Mouse (Mus musculus): ENCODE data around the gene Smyd1. TPM values are rescaled to one million over a fixed set of nuclear protein-coding genes. Genes with fewer than 3 reads are reported as not detected.

Smyd1 gene
- polyA plus RNA-seq, 1 experiment: 0.85 TPM

GRCm38 (mm10) chr6:71235944-71236343 is 86.1 kb downstream of the Smyd1 start:
- no peak for DNase-seq (ENCODE audit: low read depth)
- no peak for TF ChIP-seq POLR2A (IDR thresholded peaks at IDR 0.05; ENCODE audit: borderline replicate concordance, extremely low read depth, insufficient read depth, insufficient read length, poor library complexity, severe bottlenecking)
- no peak for TF ChIP-seq CTCF (IDR thresholded peaks at IDR 0.05; ENCODE audit: borderline replicate concordance, extremely low read depth, insufficient read depth, insufficient read length)

GRCm38 (mm10) chr6:71235121-71235520 is 86.9 kb downstream of the Smyd1 start:
- TF ChIP-seq POLR2A (IDR thresholded peaks at IDR 0.05; ENCODE audit: borderline replicate concordance, extremely low read depth, insufficient read depth, insufficient read length, poor library complexity, severe bottlenecking) (no peak), CTCF (IDR thresholded peaks at IDR 0.05; ENCODE audit: borderline replicate concordance, extremely low read depth, insufficient read depth, insufficient read length) (no peak)
- DNase-seq (ENCODE audit: low read depth): no peak

- DNase-seq (ENCODE audit: low read depth): peak; percentile 9
- TF ChIP-seq CTCF (IDR thresholded peaks at IDR 0.05; ENCODE audit: borderline replicate concordance, extremely low read depth, insufficient read depth, insufficient read length): no peak
- no peak for TF ChIP-seq POLR2A (IDR thresholded peaks at IDR 0.05; ENCODE audit: borderline replicate concordance, extremely low read depth, insufficient read depth, insufficient read length, poor library complexity, severe bottlenecking)
Observed at GRCm38 (mm10) chr6:71227157-71227770, 94.8 kb downstream of the Smyd1 start.

- no peak for TF ChIP-seq CTCF (IDR thresholded peaks at IDR 0.05; ENCODE audit: borderline replicate concordance, extremely low read depth, insufficient read depth, insufficient read length)
- no peak for TF ChIP-seq POLR2A (IDR thresholded peaks at IDR 0.05; ENCODE audit: borderline replicate concordance, extremely low read depth, insufficient read depth, insufficient read length, poor library complexity, severe bottlenecking)
- DNase-seq (ENCODE audit: low read depth): peak; percentile 11
Observed at GRCm38 (mm10) chr6:71226544-71226943, 95.5 kb downstream of the Smyd1 start.

- DNase-seq (ENCODE audit: low read depth): no peak
- no peak for TF ChIP-seq CTCF (IDR thresholded peaks at IDR 0.05; ENCODE audit: borderline replicate concordance, extremely low read depth, insufficient read depth, insufficient read length)
- TF ChIP-seq POLR2A (IDR thresholded peaks at IDR 0.05; ENCODE audit: borderline replicate concordance, extremely low read depth, insufficient read depth, insufficient read length, poor library complexity, severe bottlenecking): no peak
Observed at GRCm38 (mm10) chr6:71224184-71224943, 97.7 kb downstream of the Smyd1 start.

GRCm38 (mm10) chr6:71221501-71221900 is 100.5 kb downstream of the Smyd1 start:
- no peak for DNase-seq (ENCODE audit: low read depth)
- no peak for TF ChIP-seq POLR2A (IDR thresholded peaks at IDR 0.05; ENCODE audit: borderline replicate concordance, extremely low read depth, insufficient read depth, insufficient read length, poor library complexity, severe bottlenecking)
- no peak for TF ChIP-seq CTCF (IDR thresholded peaks at IDR 0.05; ENCODE audit: borderline replicate concordance, extremely low read depth, insufficient read depth, insufficient read length)

- DNase-seq (ENCODE audit: low read depth): no peak
- no peak for TF ChIP-seq POLR2A (IDR thresholded peaks at IDR 0.05; ENCODE audit: borderline replicate concordance, extremely low read depth, insufficient read depth, insufficient read length, poor library complexity, severe bottlenecking)
- no peak for TF ChIP-seq CTCF (IDR thresholded peaks at IDR 0.05; ENCODE audit: borderline replicate concordance, extremely low read depth, insufficient read depth, insufficient read length)
Observed at GRCm38 (mm10) chr6:71212471-71212870, 109.6 kb downstream of the Smyd1 start.

- TF ChIP-seq POLR2A (IDR thresholded peaks at IDR 0.05; ENCODE audit: borderline replicate concordance, extremely low read depth, insufficient read depth, insufficient read length, poor library complexity, severe bottlenecking) (no peak), CTCF (IDR thresholded peaks at IDR 0.05; ENCODE audit: borderline replicate concordance, extremely low read depth, insufficient read depth, insufficient read length) (no peak)
- DNase-seq (ENCODE audit: low read depth): peak; percentile 34
Observed at GRCm38 (mm10) chr6:71211917-71212316, 110.1 kb downstream of the Smyd1 start.

- no peak for DNase-seq (ENCODE audit: low read depth)
- TF ChIP-seq CTCF (IDR thresholded peaks at IDR 0.05; ENCODE audit: borderline replicate concordance, extremely low read depth, insufficient read depth, insufficient read length): no peak
- no peak for TF ChIP-seq POLR2A (IDR thresholded peaks at IDR 0.05; ENCODE audit: borderline replicate concordance, extremely low read depth, insufficient read depth, insufficient read length, poor library complexity, severe bottlenecking)
Observed at GRCm38 (mm10) chr6:71208691-71209090, 113.3 kb downstream of the Smyd1 start.

- no peak for DNase-seq (ENCODE audit: low read depth)
- no peak for TF ChIP-seq POLR2A (IDR thresholded peaks at IDR 0.05; ENCODE audit: borderline replicate concordance, extremely low read depth, insufficient read depth, insufficient read length, poor library complexity, severe bottlenecking)
- no peak for TF ChIP-seq CTCF (IDR thresholded peaks at IDR 0.05; ENCODE audit: borderline replicate concordance, extremely low read depth, insufficient read depth, insufficient read length)
Observed at GRCm38 (mm10) chr6:71204166-71204565, 117.9 kb downstream of the Smyd1 start.

GRCm38 (mm10) chr6:71203674-71204073 is 118.4 kb downstream of the Smyd1 start:
- TF ChIP-seq CTCF (IDR thresholded peaks at IDR 0.05; ENCODE audit: borderline replicate concordance, extremely low read depth, insufficient read depth, insufficient read length): no peak
- TF ChIP-seq POLR2A (IDR thresholded peaks at IDR 0.05; ENCODE audit: borderline replicate concordance, extremely low read depth, insufficient read depth, insufficient read length, poor library complexity, severe bottlenecking): no peak
- no peak for DNase-seq (ENCODE audit: low read depth)

GRCm38 (mm10) chr6:71201925-71202324 is 120.1 kb downstream of the Smyd1 start:
- no peak for DNase-seq (ENCODE audit: low read depth)
- TF ChIP-seq POLR2A (IDR thresholded peaks at IDR 0.05; ENCODE audit: borderline replicate concordance, extremely low read depth, insufficient read depth, insufficient read length, poor library complexity, severe bottlenecking): no peak
- TF ChIP-seq CTCF (IDR thresholded peaks at IDR 0.05; ENCODE audit: borderline replicate concordance, extremely low read depth, insufficient read depth, insufficient read length): no peak
